8 mouse cellular contexts compared by ENCODE assay signal in genomic region chr9:120191362-120192098, GRCm38 (mm10). TPM values are rescaled to one million over a fixed set of nuclear protein-coding genes. Genes with fewer than 3 reads are reported as not detected.
A peak's percentile ranks its signal among the peaks of the same experiment; 100 is the strongest.
DNase-seq lines count a peak whose midpoint lies in the region; ATAC-seq and TF ChIP-seq lines count a peak whose summit lies in the region.

No protein-coding gene starts in this region.

- TF ChIP-seq EP300 in lung, postnatal 0 days (IDR thresholded peaks at IDR 0.05), result no peak

- peak; percentile 90 for TF ChIP-seq CTCF in lung, postnatal 0 days (IDR thresholded peaks at IDR 0.05)

- H3K9me3 ChIP-seq in hindbrain, embryonic 11.5 days (ENCODE audit: control insufficient read depth, low read length), result no peaks in the 10 kb centered on the region
- no peaks in the 10 kb centered on the region for H3K9me3 ChIP-seq in lung, postnatal 0 days (ENCODE audit: low read length)

- no peaks in the 10 kb centered on the region for H3K36me3 ChIP-seq in hindbrain, embryonic 11.5 days (ENCODE audit: control insufficient read depth, insufficient read depth, low read length)
- H3K36me3 ChIP-seq in lung, postnatal 0 days (ENCODE audit: insufficient read depth, low read length), result no peaks in the 10 kb centered on the region

- no peak overlapping the region for H3K9ac ChIP-seq in hindbrain, embryonic 11.5 days (ENCODE audit: low read depth, low read length)
- no peak overlapping the region for H3K9ac ChIP-seq in lung, postnatal 0 days (replicated peaks; ENCODE audit: low read depth)

- 35% methylated on average over 21 of the region's 21 CpGs for WGBS in hindbrain, embryonic 11.5 days
- WGBS in lung, postnatal 0 days, result 25% methylated on average over 21 of the region's 21 CpGs

- H3K4me3 ChIP-seq in hindbrain, embryonic 11.5 days (ENCODE audit: low read depth, low read length), result peak overlapping the region; percentile 26
- peak overlapping the region; percentile 38 for H3K4me3 ChIP-seq in lung, postnatal 0 days (ENCODE audit: low read depth, low read length)

- no peak overlapping the region for H3K27ac ChIP-seq in hindbrain, embryonic 11.5 days (ENCODE audit: low read depth, low read length)
- H3K27ac ChIP-seq in lung, postnatal 0 days (ENCODE audit: low read length), result no peak overlapping the region

- ATAC-seq in hindbrain, embryonic 11.5 days (ENCODE audit: low FRiP score), result peak; percentile 84
- peak; percentile 68 for ATAC-seq in lung, postnatal 0 days

- peak overlapping the region; percentile 23 for H3K4me2 ChIP-seq in hindbrain, embryonic 11.5 days (replicated peaks; ENCODE audit: low read depth, low read length)
- H3K4me2 ChIP-seq in lung, postnatal 0 days (replicated peaks; ENCODE audit: low read depth, low read length), result peak overlapping the region; percentile 57

- no peaks in the 10 kb centered on the region for H3K27me3 ChIP-seq in hindbrain, embryonic 11.5 days (ENCODE audit: control insufficient read depth, insufficient read depth, low read length)
- no peaks in the 10 kb centered on the region for H3K27me3 ChIP-seq in lung, postnatal 0 days (replicated peaks; ENCODE audit: insufficient read depth, low read length)

- DNase-seq in Muller cell, postnatal 12 days (ENCODE audit: inconsistent ontology term), result peak; percentile 86
- DNase-seq in cerebellum, adult 8-10 months, result peak; percentile 80
- peak; percentile 90 for DNase-seq in forelimb bud, embryonic 11.5 days (ENCODE audit: low read depth, low spot score)
- peak; percentile 97 for DNase-seq in hindbrain, embryonic 11.5 days (ENCODE audit: low spot score)
- peak; percentile 67 for DNase-seq in layer of hippocampus, adult 9-11 months
- DNase-seq in lung, postnatal 0 days (ENCODE audit: low spot score), result peak; percentile 74
- peak; percentile 68 for DNase-seq in ovary, postnatal 36 days (ENCODE audit: low spot score)
- peak; percentile 88 for DNase-seq in thymus, postnatal 4 days

- no peaks in the 10 kb centered on the region for H3K4me1 ChIP-seq in hindbrain, embryonic 11.5 days (replicated peaks; ENCODE audit: control insufficient read depth, insufficient read depth, low read length)
- H3K4me1 ChIP-seq in lung, postnatal 0 days (ENCODE audit: insufficient read depth, low read depth, low read length), result no peaks in the 10 kb centered on the region

RNA-seq across cellular contexts. Expression of gene Mobp, which starts 42.0 kb away (rescaled TPM):
- polyA plus RNA-seq in hindbrain, embryonic 11.5 days (2014; fragmentation: Nextera tagmentation; extraction: Ambion mirVana), result 0.36 TPM in 1 of 2 replicates, not detected in the other
- polyA plus RNA-seq in lung, postnatal 0 days (2015; fragmentation: Nextera tagmentation; extraction: Ambion mirVana), result not detected in 2 replicates
